Mouse (Mus musculus): ENCODE results near the gene Ifna1. TPM values are rescaled to one million over a fixed set of nuclear protein-coding genes. Genes with fewer than 3 reads are reported as not detected.
"Not testable (repeated sequence)": the region's sequence is repeated elsewhere in the genome, so short reads cannot be mapped to it uniquely, and the experiment has no call there.

The Ifna1 gene
- polyA plus RNA-seq (2012; rRNA removed) = not detected in 2 replicates

- no peak for DNase-seq (ENCODE audit: low spot score)
These were observed at the start of gene Ifna1 for GRCm38 (mm10) chr4:88849698-88850097. Ifna1 (plus strand) TSS chr4:88850087.

- not testable (repeated sequence) for DNase-seq (ENCODE audit: low spot score)
These were observed 46.9 kb upstream of the Ifna1 start, which contains the start of gene Gm13287 for GRCm38 (mm10) chr4:88802954-88803353. Gm13287 (plus strand) TSS chr4:88803254.

- not testable (repeated sequence) for DNase-seq (ENCODE audit: low spot score)
These were observed 44.7 kb upstream of the Ifna1 start, which contains the start of gene Gm13288 for GRCm38 (mm10) chr4:88805231-88805630. Gm13288 (plus strand) TSS chr4:88805531.

GRCm38 (mm10) chr4:88805761-88806160 is 44.1 kb upstream of the Ifna1 start:
- DNase-seq (ENCODE audit: low spot score) = not testable (repeated sequence)

- no peak for DNase-seq (ENCODE audit: low spot score)
These were observed 34.0 kb upstream of the Ifna1 start, which contains the start of gene Ifna7 for GRCm38 (mm10) chr4:88815928-88816327. Ifna7 (plus strand) TSS chr4:88816228.

GRCm38 (mm10) chr4:88819659-88820058 is 30.2 kb upstream of the Ifna1 start, which contains the start of gene Ifna11:
Ifna11 (plus strand) TSS chr4:88819959.
- no peak for DNase-seq (ENCODE audit: low spot score)

GRCm38 (mm10) chr4:88822995-88823394 is 26.9 kb upstream of the Ifna1 start:
- no peak for DNase-seq (ENCODE audit: low spot score)

GRCm38 (mm10) chr4:88827116-88827515 is 22.8 kb upstream of the Ifna1 start, which contains the start of gene Ifna6:
Ifna6 (plus strand) TSS chr4:88827416.
- not testable (repeated sequence) for DNase-seq (ENCODE audit: low spot score)

- no peak for DNase-seq (ENCODE audit: low spot score)
These were observed 19.4 kb upstream of the Ifna1 start for GRCm38 (mm10) chr4:88830523-88830922.

GRCm38 (mm10) chr4:88835225-88835624 is 14.7 kb upstream of the Ifna1 start, which contains the start of gene Ifna5:
Ifna5 (plus strand) TSS chr4:88835525.
- DNase-seq (ENCODE audit: low spot score) = not testable (repeated sequence)

- DNase-seq (ENCODE audit: low spot score) = no peak
These were observed 11.1 kb upstream of the Ifna1 start for GRCm38 (mm10) chr4:88838828-88839227.

- DNase-seq (ENCODE audit: low spot score) = no peak
These were observed 9.8 kb upstream of the Ifna1 start for GRCm38 (mm10) chr4:88840058-88840457.

GRCm38 (mm10) chr4:88841438-88841911 is 8.4 kb upstream of the Ifna1 start, which contains the start of gene Ifna4:
Ifna4 (plus strand) TSS chr4:88841861.
- DNase-seq (ENCODE audit: low spot score) = no peak

- no peak for DNase-seq (ENCODE audit: low spot score)
These were observed 4.6 kb upstream of the Ifna1 start for GRCm38 (mm10) chr4:88845334-88845733.

GRCm38 (mm10) chr4:88851026-88851763 is 1.3 kb downstream of the Ifna1 start:
- no peak for DNase-seq (ENCODE audit: low spot score)

- no peak for DNase-seq (ENCODE audit: low spot score)
These were observed 9.3 kb downstream of the Ifna1 start for GRCm38 (mm10) chr4:88859214-88859613.

- DNase-seq (ENCODE audit: low spot score) = no peak
These were observed 13.4 kb downstream of the Ifna1 start for GRCm38 (mm10) chr4:88863309-88863708.

- no peak for DNase-seq (ENCODE audit: low spot score)
These were observed 14.7 kb downstream of the Ifna1 start for GRCm38 (mm10) chr4:88864599-88864998.

GRCm38 (mm10) chr4:88865011-88865569 is 15.2 kb downstream of the Ifna1 start:
- DNase-seq (ENCODE audit: low spot score) = no peak

- peak; percentile 48 for DNase-seq (ENCODE audit: low spot score)
These were observed 17.6 kb downstream of the Ifna1 start for GRCm38 (mm10) chr4:88867366-88867925.

- peak; percentile 29 for DNase-seq (ENCODE audit: low spot score)
These were observed 18.3 kb downstream of the Ifna1 start for GRCm38 (mm10) chr4:88867926-88868911.

All from urinary bladder, adult 2 months (tissue).